Mouse (Mus musculus): ENCODE results near the gene Hoxa10.

Gene Hoxa10

DNA sequence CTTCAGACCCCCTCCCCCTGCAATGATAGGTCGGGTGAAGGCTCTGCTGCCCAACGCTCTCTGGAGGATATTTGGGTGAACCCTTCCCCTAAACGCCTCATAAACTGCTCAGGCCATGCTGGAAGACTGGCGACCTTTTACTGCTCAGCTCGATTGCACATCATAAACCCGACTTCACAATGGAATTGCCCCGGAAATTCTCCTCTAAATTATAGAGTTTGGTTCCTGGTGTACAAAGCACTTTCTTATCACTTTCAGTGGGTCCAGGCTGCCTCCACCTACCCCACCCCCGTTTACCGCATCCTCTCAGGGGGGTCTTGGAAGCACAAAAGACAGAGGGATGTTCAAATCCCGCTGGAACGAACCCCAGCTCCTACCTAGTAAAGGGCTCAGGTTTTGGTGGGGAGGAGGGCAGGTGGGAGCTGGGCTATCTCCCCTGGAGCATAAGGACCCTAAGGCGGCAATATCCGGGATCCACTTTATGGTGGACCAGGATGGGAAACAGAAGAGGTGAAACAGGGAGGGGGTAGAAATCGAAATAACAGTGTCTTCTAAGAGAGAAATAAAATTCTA is 21.9 kb downstream of the Hoxa10 start:
- DNase-seq (ENCODE audit: low read depth, low spot score) = no peak

DNA sequence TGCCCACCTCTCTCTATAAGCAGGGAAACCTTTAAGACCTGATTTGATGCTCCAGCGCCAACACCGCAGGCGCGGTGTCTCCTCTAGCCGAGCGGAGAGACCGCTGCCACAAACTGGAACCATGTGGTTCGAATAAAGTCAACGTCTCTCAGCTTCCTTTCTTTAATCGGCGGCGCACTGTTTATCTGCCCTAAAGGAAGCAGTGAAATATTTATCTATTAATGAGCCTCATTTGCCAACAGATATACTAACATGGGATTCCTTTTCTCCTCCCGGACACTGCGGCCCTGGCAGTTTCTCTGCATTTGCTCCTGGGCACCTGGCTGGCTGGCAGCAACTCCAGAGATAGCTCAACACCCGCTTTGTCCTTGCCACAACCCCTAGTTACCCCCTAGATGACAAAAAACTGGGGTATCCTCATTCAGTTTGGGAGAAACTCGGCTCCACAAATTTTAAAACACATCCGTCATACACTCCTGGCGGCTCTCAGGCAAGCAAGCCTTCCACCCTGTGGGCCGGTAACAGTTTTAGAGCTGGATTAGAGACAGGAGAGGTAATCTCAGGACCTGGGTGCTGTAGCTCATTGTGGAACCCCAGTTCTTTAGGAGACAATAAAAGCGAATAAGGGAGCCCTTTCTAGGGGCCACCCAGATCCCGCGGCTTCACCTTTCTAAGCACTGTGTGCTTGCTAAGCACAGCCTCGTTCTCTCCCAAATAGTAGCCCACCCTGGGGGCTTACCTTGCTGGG is 22.6 kb downstream of the Hoxa10 start:
- peak; percentile 53 for DNase-seq (ENCODE audit: low read depth, low spot score)

DNA sequence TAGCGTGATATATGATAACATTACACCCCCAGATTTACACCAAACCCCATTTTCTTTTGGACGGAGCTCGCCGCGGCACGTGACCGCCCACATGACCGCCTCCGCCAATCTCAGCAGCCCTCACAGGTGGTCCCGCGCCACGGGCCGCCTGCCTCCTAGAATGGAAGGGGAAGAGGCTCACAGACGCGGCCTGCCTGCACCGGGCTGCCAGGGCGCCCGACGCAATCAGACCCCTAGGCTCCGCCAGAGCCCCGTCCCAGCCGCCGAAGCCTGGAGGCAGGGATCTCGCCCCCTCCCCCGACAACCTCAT is 23.2 kb downstream of the Hoxa10 start:
- DNase-seq (ENCODE audit: low read depth, low spot score) = peak; percentile 81

DNA sequence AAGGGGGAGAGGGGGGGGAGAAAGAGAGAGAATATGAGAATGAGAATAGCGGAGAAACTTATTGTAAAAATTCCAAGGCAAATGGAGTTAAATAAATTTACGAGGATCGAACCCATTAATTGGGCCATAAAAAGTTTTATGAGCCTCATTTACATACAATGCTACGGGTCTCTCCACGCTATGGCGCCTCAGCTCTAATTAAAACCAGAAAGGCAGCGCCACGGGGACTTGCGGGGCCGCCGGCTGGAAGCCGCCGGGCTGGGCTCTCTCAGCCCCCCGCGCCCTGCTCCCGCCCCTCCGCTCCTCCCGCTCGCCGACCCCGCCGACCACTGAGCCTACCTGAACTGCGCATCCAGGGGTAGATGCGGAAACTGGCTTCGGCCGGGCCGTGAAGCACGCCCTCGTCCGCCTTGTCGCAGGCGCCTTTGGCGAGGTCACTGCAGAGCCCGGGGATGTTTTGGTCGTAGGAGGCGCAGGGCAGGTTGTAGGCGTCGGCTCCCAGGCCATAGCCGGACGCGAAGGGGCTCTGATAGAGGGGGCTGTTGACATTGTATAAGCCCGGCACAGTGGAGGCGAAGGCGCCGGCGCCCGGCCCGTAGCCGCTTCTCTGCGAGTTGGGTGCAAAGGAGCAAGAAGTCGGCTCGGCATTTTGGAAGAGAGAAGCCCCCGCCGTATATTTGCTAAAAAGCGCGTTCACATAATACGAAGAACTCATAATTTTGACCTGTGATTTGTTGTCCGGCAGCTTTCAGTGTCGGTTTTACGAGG is 23.8 kb downstream of the Hoxa10 start:
- no peak for DNase-seq (ENCODE audit: low read depth, low spot score)

DNA sequence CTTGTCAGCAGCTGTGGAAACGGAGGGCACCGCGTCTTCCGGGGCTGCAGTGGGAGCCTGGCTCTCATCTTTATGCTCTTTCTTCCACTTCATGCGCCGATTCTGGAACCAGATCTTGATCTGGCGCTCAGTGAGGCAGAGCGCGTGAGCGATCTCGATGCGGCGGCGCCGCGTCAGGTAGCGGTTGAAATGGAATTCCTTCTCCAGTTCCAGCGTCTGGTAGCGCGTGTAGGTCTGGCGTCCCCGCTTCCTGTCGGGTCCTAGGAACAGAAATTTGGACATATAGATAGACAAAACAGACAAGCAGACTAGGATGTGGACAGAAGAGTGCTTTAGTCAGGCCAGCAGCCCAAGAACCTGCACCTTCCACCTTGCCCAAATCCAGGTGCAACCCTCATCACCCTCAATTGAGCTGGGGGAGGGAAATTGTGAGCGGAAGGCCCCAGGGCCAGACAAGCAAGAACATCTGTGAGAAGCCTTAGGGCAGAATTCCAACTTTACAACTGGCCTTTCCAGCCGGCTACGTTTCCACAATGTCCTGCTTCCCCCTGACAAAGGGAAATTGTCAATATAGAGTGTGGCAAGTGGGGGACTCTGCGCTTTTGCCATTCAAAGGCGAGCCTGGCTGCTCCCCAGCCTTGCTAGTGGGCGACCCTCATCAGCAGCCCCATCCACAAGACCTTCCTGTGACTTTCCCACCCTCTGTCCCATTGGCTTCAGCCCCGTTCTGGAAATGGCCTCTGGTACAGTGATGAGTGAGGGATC is 24.7 kb downstream of the Hoxa10 start:
- peak; percentile 40 for DNase-seq (ENCODE audit: low read depth, low spot score)

DNA sequence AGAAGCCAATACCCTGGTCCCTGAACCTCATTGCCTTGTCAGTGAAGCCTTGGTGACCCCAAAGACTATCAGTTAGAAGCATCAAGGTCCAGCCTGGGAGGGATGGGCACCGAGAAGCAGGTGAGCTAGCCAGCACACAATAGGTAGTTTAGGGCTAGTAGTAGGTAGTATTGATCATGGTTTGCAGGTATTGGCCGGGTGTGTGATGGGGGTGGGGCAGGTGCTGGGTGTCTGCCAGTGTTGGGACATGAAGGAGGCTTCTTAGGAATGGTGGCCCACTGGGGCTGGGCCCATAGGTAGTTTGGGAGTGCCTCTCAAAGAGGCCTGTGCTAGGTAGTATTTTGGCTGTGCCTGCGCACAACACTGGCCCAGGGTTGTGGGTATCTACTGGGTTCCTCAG is 25.6 kb downstream of the Hoxa10 start:
- no peak for DNase-seq (ENCODE audit: low read depth, low spot score)

DNA sequence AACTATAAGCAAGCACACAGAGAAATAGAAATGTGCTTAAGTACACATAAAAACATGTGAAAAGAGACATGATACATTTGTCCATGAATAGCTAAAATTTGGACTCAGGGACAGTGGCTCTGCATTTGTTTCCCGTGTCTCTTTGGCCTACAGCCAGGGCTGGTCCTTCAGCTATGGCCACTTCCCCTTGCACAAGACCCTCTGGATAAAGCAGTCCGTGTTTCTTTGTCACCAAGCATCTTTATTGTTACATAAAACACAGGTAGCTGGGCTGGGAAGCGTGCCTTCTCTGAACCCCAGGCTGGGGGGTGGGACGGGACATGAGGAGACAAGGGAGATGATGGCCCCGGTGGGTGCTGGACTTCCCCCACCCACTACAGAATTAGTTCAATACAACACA is 26.4 kb downstream of the Hoxa10 start:
- DNase-seq (ENCODE audit: low read depth, low spot score) = no peak

DNA sequence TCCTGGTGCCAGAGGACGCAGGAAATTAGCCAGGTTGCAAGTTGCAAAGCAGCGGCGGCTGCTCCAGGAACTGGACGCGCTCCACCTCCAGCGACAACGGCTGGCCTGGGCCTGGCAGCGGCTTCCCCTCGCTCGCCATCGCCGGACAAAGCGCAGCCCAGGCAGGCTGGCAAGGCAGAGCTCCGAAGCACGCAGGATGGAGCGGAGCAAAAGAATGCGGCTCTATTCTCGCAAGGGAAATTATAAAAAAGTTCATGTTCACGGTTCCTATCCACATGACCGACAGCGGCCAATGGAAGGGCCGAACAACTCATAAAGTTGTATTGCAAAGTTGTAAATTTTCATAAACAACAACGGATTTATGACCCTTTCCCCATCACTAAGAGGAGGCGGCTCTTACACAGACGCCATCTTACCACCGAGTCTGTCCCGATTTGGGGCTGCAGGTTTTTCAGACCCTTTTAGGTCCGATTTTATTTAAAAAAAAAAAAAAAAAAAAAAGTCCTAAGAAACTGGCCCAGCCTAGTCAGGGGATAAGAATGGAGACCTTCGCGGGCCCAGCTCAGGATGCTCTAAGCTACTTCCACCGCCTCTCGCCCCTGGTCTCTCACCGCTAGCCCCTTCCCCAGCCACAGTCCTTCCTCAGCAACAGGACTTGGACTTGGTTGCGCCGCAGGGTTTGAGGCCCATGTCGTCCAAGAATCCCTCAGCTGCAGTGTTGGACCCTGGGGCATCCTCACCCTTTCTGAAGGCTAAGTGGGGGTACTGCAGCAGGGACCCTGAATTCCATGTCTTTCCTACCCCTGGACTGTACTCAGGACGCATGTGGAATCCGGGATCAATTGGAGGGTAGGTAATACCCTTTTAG is 27.3 kb downstream of the Hoxa10 start, which contains the start of the genes Hoxa3 and Gm28308:
Gene Hoxa3, minus strand, starts transcription at position 218 of the 868 bp plus-strand sequence.
Gene Gm28308, minus strand, starts transcription at position 221 of the 868 bp plus-strand sequence.
- DNase-seq (ENCODE audit: low read depth, low spot score) = no peak

DNA sequence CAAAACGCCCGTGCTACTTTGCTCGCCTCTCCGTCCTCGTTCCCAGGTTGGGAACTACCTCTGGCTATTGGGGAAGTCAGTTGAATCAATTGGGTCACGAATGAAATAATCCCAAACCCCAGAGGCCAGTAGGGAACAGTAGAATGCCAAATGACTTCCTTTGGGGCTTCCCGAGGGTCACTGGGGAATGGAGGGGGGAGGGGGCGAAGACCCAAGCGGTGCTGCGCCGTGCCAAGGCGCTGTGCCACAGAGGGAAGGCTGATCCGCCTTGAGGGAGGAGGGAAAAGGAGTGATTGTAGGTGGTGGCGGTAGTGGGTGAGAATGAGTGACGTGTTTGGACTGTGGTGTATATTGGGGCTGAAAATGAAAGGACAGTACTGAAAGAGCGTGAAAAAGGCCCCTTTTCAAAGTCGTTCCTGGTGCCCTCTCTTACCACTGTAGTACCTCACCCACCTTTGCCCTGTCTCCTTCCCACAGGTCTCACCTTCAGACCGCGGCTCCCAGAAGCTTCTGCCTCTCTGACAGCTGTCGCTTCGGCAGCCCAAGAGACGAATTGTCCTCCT is 28.0 kb downstream of the Hoxa10 start:
- DNase-seq (ENCODE audit: low read depth, low spot score) = peak; percentile 29

DNA sequence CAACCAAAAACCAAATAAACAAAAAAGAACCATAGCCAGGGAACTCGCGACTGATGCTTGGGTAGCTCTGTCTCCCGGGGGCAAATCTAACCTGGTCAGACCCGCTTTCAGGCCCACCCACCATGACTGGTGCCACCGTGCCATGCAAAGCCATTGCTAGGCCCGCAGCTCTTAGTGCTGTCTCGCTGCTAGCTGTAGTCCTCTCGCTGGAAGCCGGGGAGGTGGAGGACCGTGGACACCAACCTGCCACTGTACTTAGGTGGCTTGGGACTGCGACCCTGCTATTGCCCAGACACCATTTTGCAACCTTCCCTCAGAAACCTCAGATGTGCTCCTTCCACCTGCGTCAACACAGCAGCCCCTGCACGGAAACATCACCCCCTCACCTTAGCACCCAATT is 28.7 kb downstream of the Hoxa10 start:
- peak; percentile 33 for DNase-seq (ENCODE audit: low read depth, low spot score)

DNA sequence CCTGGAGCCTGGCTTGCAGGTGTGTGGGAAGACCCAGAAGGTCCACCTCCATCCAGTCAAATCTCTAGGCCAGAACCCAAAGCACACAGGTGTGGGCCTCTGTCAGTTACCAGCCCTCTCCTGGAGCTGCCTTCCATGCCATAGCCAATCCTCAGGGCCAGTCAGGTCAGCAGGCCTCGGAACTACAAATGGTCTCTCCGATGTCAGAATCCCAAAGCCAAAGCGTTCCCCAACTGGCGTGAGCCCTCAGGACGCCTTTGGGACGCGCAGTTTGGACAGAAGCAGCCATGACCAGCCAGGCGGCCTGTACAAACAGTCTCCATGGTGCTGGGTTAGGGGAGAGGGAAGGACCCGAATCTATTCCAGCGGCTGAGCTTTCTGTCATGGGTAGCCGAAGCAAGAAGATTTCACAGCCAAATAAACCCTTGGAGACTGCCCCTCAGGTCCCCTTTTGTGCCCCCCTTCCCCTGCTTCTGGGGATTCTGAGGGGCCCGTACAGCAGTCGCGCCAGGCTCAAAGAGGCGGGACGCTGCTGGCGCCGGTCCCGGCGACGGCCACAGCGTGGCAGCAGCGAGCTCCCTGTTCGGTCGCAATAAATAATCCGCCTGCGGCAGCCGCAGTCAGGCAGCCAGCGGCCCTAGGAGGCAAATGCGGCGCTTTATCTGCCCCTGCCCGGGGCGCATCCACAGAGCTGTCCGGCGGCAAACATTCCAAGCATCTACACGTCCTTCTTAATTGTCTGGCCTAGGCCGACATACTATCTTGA is 29.3 kb downstream of the Hoxa10 start:
- peak; percentile 79 for DNase-seq (ENCODE audit: low read depth, low spot score)

DNA sequence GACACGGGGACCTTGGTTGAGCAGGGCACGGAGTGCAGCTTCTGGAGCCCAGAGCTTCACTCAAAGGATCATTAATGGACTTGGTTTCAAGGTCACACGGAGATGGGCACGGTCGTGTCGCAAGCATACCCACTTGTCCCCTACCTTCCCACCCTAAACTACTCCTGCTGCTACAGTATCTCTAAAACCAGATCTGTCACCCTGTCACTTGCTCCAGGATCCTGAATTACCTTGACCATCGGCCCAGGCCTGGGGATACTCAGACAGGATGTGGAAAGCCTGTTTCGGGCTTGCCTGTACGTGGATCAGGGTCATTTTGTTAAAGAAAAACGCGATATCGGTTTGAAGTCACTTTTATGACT is 31.0 kb downstream of the Hoxa10 start:
- DNase-seq (ENCODE audit: low read depth, low spot score) = no peak

DNA sequence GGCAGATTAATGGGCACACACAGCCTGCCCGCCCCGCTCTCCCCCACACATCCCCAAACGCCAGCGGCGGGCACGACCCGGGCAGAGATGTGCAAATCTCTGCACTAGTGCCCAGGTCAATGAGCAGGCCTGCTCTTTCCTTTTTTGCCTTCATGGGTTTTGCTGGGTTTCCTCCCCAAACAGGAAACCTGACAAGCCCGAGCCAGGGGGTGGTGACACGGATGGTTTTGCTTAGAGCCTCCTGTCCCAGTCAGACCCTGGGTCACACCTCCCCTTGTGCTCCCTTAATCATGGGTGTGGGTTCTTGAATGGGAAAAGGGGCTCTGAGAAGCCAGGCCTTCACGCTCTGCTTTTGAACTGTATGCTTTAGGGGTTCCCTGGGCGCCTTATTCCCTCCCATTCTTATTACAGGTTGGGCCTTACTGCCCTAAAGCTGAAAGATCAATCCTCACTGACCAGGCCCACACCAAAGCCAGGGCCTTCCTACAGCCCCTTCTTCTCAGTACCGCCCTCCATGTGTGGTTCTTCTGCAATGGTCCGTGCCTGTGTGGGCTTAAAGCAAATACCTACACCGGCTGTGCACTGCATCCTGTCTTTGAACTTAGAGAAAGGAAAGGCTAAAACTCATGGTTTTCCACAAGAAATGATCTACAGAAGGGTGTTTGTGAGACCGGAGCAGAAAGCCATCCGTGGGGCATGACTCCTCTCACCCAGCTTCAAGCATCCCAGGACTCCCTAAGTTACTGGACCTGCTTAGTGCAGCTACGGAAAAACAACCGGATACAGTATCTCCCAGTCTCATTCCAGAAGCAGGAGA is 31.6 kb downstream of the Hoxa10 start:
- peak; percentile 43 for DNase-seq (ENCODE audit: low read depth, low spot score)

DNA sequence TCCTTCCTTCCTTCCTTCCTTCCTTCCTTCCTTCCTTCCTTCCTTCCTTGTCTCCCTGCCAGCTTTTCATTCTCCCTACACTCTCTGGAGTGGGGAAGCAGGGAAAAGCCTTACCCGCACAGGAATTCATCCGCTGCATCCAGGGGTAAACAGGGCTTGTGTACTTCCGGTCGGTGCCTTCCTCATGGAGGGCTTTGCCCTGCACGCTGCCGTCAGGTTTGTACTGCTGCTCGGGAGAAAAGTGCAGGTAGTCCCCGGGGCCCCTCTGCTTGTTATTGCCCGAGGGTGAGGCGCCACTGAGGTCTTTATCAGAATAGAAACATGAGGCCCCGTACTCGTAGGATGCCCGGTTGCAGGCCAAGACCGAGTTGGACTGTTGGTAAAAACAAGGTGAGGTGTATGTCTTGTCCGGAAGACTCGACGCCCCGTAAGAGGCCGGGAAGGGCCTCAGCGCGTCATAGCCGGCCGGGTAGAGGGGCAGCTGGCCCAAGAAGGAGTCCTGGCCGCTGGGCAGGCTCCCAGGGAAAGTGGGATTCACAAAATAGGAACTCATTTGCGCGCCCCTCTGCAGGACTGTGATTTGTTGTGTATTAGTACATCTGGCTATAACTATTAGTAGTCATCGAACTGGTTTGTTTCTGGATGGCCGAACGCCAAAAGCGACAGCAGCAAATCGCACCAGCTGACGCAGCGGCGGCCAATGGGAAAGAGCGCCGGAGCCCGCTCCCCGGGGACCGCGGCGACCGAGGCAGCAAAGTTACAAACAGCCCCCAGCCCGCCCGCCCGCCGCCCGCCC is 32.4 kb downstream of the Hoxa10 start, which contains the start of gene Hoxa6:
Gene Hoxa6, minus strand, starts transcription at position 651 of the 796 bp plus-strand sequence.
- DNase-seq (ENCODE audit: low read depth, low spot score) = peak; percentile 35

DNA sequence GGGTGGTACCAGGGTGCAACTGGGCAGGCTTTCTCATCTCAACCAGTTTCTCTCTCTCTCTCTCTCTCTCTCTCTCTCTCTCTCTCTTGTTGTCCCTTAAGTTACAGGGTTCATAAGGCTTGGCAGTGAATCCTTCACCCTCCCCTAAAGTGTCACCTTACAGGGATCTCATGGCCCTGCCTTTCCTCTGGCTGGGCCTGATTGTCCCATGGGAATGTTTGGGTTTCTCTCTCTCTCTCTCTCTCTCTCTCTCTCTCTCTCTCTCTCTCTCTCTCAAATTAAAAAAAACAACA is 33.0 kb downstream of the Hoxa10 start:
- no peak for DNase-seq (ENCODE audit: low read depth, low spot score)

DNA sequence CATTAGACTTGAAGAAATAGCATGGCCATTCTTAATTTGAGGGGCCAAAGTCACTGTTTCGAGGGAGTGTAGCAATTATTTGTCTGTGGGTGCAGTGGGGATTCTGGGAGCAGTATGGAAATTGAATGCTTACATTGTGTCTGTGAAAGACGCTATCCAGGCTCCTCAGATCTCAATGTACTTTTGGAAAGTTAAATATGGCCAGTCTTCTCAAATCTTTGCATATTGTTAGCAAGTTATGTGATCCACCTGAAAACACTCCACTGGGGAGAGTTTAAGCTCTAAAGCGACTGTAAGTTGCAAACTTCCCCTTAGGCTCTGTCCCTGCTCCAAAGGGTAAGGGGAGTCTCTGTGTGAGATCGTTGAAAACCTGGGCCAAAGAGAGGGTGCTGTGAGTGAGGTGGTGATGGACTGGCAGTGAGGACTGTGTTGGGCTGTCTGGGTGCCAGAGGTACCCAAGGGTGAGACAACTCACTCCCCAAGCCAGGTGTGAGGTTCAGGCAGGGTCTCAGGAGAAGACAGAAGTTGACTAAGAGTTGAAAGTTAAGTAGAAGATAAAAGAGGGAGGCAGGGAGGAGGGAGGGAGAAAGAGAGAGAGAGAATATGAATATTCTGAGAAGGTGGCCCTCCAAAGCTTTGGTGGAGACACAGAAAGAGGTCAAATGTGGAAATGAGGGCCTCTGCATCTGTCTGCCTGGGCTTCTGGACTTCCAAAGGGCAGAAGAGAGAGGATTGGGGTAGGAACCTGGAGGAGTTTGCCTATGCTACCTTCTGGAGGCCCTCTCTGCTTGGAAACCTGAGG is 33.6 kb downstream of the Hoxa10 start:
- no peak for DNase-seq (ENCODE audit: low read depth, low spot score)

Measured in R1 (cell line).